Mouse (Mus musculus) embryo, embryonic 9.5 days (tissue): ENCODE data around the gene Nek3.
"Not testable (repeated sequence)": the region's sequence is repeated elsewhere in the genome, so short reads cannot be mapped to it uniquely, and the experiment has no call there.

Experiments
- DNase-seq: peaks from one replicate; pipeline ENCODE4 v3.0.0-alpha.2; 2017; ENCODE audit errors: extremely low spot score

Gene Nek3

DNA sequence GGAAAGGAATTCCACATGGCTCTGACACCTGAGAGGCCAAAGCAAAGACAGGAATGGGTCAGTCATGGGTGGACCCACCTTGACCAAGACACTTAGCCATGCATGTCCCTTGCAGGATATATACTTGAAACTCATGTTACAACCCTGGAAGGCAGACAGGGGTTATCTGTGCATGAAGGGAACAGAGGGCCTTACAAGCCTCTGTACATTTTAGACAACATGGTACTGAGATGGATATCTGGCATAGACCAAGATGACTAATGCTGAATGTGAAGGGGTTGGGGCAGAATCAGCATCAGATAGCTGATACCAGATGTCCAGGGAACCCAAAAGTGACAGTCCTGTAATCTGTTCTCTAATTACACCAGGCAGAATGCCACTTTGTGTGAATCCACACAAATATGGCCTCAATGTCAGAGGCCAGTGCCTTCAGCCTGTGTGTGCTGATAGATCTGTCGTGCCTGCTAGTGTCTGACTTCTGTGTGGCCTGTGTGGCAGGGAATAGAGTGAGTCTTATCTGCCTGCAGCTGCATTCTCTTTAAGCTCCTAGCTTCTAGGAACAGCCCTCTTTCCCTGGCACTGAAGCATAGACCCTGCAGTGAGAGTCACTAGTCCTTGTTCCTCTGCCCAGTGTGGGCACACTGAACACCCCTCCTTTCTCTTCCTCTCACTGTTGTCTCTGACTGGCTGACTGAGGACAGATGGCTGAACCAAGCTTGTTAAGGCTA, 22.3 kb downstream of the Nek3 start:
- no peak for DNase-seq

DNA sequence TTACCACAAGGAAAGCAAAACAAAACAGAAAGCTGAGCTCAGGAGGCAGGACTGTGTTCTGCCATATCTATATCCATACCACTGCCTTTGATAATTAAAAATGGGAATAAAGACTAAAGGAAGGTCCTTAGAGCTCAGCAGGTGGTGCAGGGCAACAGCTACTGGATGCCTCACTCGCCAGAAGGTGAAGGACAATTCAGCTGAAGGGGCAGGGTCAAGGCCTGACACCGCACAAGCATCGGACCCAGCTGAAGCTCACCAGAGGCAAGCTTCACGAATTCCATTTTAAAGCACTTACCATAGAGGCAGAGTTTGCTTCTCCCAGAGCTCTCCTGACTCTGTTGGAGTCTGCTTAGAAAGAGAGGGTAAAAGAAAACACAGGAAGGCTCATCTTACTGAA, 23.6 kb downstream of the Nek3 start:
- DNase-seq: no peak

- no peak for DNase-seq
Observed at GRCm38 (mm10) chr8:22141836-22142385, 24.3 kb downstream of the Nek3 start.

- DNase-seq: not testable (repeated sequence)
Observed at GRCm38 (mm10) chr8:22136462-22136861, 29.8 kb downstream of the Nek3 start.

GRCm38 (mm10) chr8:22134750-22135135, 31.5 kb downstream of the Nek3 start:
- no peak for DNase-seq

DNA sequence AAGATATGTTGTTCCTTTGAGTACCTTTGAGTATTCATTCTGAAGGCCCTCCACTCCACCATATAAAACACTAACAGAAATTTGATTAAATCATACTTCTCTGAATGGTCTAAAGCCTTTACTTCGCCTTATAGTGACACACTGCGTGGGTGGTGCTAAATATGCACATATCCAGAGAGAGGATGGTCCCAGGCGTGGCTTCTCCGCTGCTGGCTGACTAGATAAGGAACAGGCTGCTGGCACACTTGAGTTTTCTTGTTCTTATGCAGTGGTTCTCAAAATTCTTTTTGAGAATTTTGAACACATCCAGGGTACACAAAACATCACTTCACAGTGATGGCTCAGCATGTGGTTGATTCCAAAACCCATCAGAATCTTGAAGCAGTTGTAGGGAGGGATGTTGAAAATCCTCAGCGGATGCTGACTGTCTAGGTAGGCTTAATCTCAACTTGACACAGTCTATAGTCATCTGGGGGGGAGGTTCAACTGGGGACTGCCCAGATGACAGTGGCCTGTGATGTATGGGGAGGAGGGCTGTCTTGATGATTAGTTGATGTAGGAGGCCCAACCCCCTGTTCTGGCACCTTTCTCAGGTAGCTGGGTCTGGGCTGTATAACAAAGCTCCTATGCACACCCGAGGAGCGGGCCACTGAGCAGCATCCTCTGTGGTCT, 32.0 kb downstream of the Nek3 start:
- no peak for DNase-seq

DNA sequence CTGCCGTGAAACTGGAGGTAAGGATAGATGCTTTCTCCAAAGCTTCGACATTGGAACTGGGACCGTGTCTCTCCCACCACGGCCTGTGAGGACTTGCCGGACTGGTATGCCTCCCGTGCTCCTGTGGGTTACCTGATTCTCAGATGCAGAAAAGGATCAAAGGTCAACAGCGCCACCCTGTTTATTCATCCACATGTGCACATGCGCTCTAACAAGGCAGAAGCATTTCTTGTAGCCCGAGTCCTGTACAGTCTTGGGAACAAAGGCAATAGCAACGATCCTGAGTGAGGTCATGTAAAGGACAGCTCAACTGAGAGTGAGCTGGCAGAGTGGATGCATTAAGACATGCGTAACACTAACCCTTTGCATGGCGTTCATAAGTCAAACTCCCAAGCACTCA, 34.2 kb downstream of the Nek3 start:
- no peak for DNase-seq

DNA sequence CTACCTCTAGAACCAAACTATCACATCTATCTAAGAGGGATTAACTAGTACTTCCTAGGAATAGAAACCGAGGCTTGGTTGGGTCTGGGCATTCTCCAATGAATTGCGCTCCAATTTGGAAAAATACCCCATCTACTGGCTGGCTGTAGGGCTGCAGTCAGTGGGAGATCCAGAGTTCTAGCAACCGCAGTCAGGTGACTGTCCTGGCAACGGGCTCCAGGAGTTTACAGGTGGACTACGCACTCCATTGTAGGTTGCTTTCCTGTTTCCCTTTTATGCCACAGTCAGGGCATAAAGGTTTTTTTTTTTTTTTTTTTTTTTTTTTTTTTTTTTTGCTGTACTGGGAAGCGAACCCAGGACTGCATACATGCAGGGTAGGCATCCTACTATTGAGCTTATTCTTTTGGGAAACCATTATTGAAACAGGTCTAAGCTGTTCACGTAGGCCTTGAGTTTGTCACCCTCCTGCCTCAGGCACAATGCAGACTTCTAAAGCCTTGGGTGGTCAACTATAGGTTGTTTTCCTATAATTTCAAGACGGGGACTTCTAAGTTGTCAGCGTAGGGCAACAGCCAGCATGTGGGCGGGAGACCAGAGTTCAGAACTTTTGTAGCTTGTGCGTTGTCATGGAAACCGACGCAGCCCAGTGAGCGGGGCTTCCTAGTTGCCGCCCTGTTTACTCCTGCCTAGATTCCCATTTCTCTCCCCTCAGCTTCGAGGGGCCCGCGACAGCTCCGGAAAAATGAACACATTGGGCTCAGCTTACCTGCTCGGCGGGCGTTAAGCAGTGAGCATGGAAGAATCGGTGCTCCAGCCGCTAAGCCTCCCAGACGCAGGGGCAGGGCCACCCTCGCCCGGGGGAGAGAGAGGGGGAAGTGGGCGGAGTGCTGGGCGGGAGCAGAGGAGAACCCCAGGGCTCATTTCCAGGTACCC, 41.7 kb downstream of the Nek3 start, which contains the start of gene Nek5:
Gene Nek5 (minus strand): TSS at position 834 of the 933 bp plus-strand sequence.
- peak; percentile 72 for DNase-seq

- no peak for DNase-seq
Observed at GRCm38 (mm10) chr8:22107020-22107419, 59.2 kb downstream of the Nek3 start.

GRCm38 (mm10) chr8:22091568-22091967, 74.7 kb downstream of the Nek3 start:
- DNase-seq: peak; percentile 9

DNA sequence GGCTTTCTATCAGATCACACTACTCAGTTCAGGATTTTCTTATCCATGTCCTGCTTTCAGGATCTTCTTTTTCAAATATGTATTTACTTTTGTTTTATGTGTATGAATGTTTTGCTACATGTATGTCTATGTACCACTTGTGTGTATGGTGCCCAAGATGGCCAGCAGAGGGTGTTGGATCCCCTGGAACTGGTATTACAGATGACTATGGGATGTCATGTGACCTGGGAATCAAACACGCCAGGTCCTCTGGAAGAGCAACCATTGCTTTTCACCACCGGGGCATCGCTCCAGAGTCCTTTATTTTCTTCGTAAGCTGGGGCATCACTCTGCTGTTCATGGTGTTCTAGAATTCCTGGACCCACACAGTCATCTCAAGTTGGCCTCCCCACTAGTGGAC, 77.0 kb downstream of the Nek3 start:
- DNase-seq: no peak

DNA sequence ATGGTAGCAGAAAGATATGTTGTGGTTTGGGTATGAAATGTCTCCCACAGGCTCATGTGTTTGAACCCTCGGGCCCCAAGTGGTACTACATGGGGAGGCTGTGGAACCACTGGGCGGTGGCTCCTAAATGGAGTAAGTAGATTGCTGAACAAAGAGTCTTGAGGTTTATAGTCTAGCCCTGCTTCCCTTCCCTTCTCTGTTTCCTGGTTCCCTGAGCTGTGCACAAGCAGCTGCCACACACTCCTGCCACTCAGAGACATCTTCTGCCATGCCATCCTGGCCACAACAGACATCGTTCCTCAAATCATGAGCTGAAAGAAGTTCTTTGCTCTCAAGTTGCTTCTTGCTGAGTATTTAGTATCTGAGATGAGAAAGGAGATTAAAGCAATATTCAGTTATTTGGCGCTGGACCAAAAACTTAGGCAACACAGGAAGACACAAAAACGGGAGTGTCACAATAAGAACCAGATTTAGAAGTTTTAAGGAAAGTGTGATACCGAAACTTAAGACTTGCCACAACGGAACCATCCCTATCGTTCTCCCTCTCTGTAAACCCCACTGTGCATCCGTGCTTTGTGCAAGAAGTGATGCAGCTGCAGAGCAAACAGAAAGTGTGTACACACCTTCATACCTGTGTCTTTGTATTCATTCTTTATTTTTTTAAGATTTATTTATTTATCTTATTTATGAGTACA, 86.8 kb downstream of the Nek3 start:
- DNase-seq: no peak
